Mouse (Mus musculus): ENCODE measurements around the gene Zfp982.
"Not testable (repeated sequence)": the region's sequence is repeated elsewhere in the genome, so short reads cannot be mapped to it uniquely, and the experiment has no call there.

DNA sequence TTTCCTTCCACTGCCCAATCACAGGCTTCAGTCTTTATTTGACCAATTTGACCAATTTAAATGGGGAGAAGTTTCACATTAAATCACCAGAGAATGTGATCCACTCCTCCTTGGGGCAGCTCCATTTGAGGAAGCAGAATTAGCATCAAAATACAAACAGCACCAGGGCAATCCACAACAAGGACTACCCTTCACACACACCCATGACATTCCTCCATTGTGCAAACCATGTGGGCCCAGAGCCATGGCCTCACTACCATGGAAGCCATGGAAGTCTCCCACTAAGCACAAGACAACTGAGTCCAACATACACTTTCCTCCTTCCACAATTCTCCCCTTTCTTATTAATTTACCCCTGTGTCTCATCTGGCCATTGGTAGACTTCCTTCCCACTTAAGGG is 43.7 kb downstream of the Zfp982 start:
- TF ChIP-seq POLR2A (IDR thresholded peaks at IDR 0.05; ENCODE audit: borderline replicate concordance, extremely low read depth, insufficient read depth, insufficient read length, poor library complexity, severe bottlenecking); CTCF (IDR thresholded peaks at IDR 0.05; ENCODE audit: borderline replicate concordance, extremely low read depth, insufficient read depth, insufficient read length): not testable (repeated sequence)
